Comparison of ENCODE assay signal across 17 mouse cellular contexts in the genomic region with DNA sequence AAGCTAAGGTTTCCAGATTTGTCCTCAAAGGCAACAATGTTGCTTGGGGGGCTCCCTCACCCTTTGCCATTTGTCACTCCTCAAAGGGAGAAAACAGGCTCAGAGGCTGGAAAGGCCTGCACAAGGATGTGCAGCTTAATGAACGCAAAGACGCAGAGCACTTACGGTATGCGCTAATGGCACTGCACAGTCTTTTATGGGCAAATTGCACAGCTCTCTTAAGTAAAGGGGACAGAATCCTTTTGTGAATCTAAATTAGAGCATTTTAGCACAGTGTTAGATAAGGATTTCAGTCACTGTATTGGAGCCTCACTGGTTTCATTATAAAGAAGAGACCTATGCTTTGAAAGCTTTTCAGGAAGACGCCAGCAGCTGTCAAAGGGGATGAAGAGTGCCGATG.
A peak's percentile ranks its signal among the peaks of the same experiment; 100 is the strongest.
DNase-seq lines count a peak whose midpoint lies in the region; ATAC-seq and TF ChIP-seq lines count a peak whose summit lies in the region.
"Had no signal": no experiment of that assay in that cellular context is flagged by ENCODE, and none has a peak within 500 bp of the region (broad histone marks: within the 10 kb centered on the region; RNA-seq: fewer than 3 reads in every experiment).

No protein-coding gene starts in this region.

- peaks cover 4% of the 10 kb centered on the region; the same call in 1 of the 2 replicates for H3K4me1 ChIP-seq in hindbrain, postnatal 0 days (ENCODE audit: insufficient read depth, low read length)
- peaks cover 12% of the 10 kb centered on the region for H3K4me1 ChIP-seq in hindbrain, embryonic 14.5 days (replicated peaks; ENCODE audit: control insufficient read depth, insufficient read depth, low read length)
- peaks cover 66% of the 10 kb centered on the region for H3K4me1 ChIP-seq in forebrain, embryonic 13.5 days

- DNase-seq in hindbrain, postnatal 0 days (ENCODE audit: low spot score) = no peak
- no peak for DNase-seq in hindbrain, embryonic 14.5 days (ENCODE audit: low spot score)
- DNase-seq in retina, postnatal 1 day = peak; percentile 16
- no peak for DNase-seq in retina, embryonic 14.5 days (ENCODE audit: low spot score)
- DNase-seq in adrenal gland, adult 2 months = no peak
- DNase-seq in kidney, adult 9 months = no peak
- DNase-seq: adrenal gland, postnatal 10 days; cerebellum, adult 11-12 months; cerebellum, adult 9-10 months; cerebellum, postnatal 25 days; gastrocnemius, postnatal 14 days; heart, postnatal 36 days; kidney, adult 18-20 months had no signal

- H3K4me3 ChIP-seq in hindbrain, postnatal 0 days (ENCODE audit: low read length) = no peak overlapping the region
- no peak overlapping the region for H3K4me3 ChIP-seq in hindbrain, embryonic 14.5 days (replicated peaks; ENCODE audit: low read length)
- no peak overlapping the region for H3K4me3 ChIP-seq in forebrain, embryonic 13.5 days
- H3K4me3 ChIP-seq: embryonic facial prominence, embryonic 10.5 days; heart, embryonic 12.5 days had no signal

- H3K9ac ChIP-seq in hindbrain, postnatal 0 days (replicated peaks; ENCODE audit: low read length) = no peak overlapping the region
- no peak overlapping the region for H3K9ac ChIP-seq in hindbrain, embryonic 14.5 days
- no peak overlapping the region for H3K9ac ChIP-seq in forebrain, embryonic 13.5 days
- H3K9ac ChIP-seq: heart, embryonic 12.5 days had no signal

- WGBS in hindbrain, postnatal 0 days = 53% methylated on average over 6 of the region's 6 CpGs
- 60% methylated on average over 6 of the region's 6 CpGs for WGBS in hindbrain, embryonic 14.5 days
- whole genome bisulfite sequencing in forebrain, embryonic 13.5 days = 16% methylated on average over 6 of the region's 6 CpGs

- peak overlapping the region; percentile 6; the same call in 1 of the 2 replicates for H3K27ac ChIP-seq in hindbrain, postnatal 0 days
- no peak overlapping the region for H3K27ac ChIP-seq in hindbrain, embryonic 14.5 days
- peak overlapping the region; percentile 66 for H3K27ac ChIP-seq in forebrain, embryonic 13.5 days
- H3K27ac ChIP-seq: embryonic facial prominence, embryonic 10.5 days had no signal

- no peak for TF ChIP-seq CTCF in hindbrain, postnatal 0 days (IDR thresholded peaks at IDR 0.05; ENCODE audit: low read depth)

- H3K4me2 ChIP-seq in hindbrain, postnatal 0 days (ENCODE audit: low read depth, low read length) = no peak overlapping the region
- H3K4me2 ChIP-seq in hindbrain, embryonic 14.5 days (replicated peaks) = no peak overlapping the region
- no peak overlapping the region for H3K4me2 ChIP-seq in forebrain, embryonic 13.5 days
- H3K4me2 ChIP-seq: heart, embryonic 12.5 days had no signal

- ATAC-seq in hindbrain, postnatal 0 days = no peak
- ATAC-seq in hindbrain, embryonic 14.5 days (ENCODE audit: low FRiP score) = no peak
- ATAC-seq in forebrain, embryonic 13.5 days = peak; percentile 41; the same call in 1 of the 2 replicates
- ATAC-seq: hindbrain, embryonic 16.5 days had no signal

- no peaks in the 10 kb centered on the region for H3K9me3 ChIP-seq in hindbrain, postnatal 0 days (ENCODE audit: low read length)
- H3K9me3 ChIP-seq in hindbrain, embryonic 14.5 days (ENCODE audit: control insufficient read depth, low read length) = no peaks in the 10 kb centered on the region
- H3K9me3 ChIP-seq in forebrain, embryonic 13.5 days (replicated peaks) = no peaks in the 10 kb centered on the region
- H3K9me3 ChIP-seq: embryonic facial prominence, embryonic 10.5 days; heart, embryonic 12.5 days had no signal

- H3K27me3 ChIP-seq in hindbrain, postnatal 0 days (ENCODE audit: insufficient read depth, low read length) = no peaks in the 10 kb centered on the region
- H3K27me3 ChIP-seq in hindbrain, embryonic 14.5 days (ENCODE audit: control insufficient read depth, insufficient read depth, low read length) = no peaks in the 10 kb centered on the region; the same call in 1 of the 2 replicates
- H3K27me3 ChIP-seq in forebrain, embryonic 13.5 days = no peaks in the 10 kb centered on the region
- H3K27me3 ChIP-seq: heart, embryonic 12.5 days had no signal

- no peaks in the 10 kb centered on the region for H3K36me3 ChIP-seq in hindbrain, postnatal 0 days (ENCODE audit: insufficient read depth, low read length)
- no peaks in the 10 kb centered on the region for H3K36me3 ChIP-seq in hindbrain, embryonic 14.5 days (replicated peaks; ENCODE audit: control insufficient read depth, insufficient read depth)
- H3K36me3 ChIP-seq in forebrain, embryonic 13.5 days (ENCODE audit: poor library complexity, severe bottlenecking) = 0 out of 2 replicates have a peak, but pooled peaks cover 5% of the 10 kb centered on the region
- H3K36me3 ChIP-seq: embryonic facial prominence, embryonic 10.5 days had no signal
